Mouse (Mus musculus) NIH3T3 (cell line): ENCODE measurements around the gene Tcn2.
"Not testable (repeated sequence)": the region's sequence is repeated elsewhere in the genome, so short reads cannot be mapped to it uniquely, and the experiment has no call there.

Experiments
- DNase-seq: peaks from one replicate; pipeline ENCODE4 v3.0.0-alpha.2; 2012; ENCODE audit warnings: low read depth

Gene Tcn2

DNA sequence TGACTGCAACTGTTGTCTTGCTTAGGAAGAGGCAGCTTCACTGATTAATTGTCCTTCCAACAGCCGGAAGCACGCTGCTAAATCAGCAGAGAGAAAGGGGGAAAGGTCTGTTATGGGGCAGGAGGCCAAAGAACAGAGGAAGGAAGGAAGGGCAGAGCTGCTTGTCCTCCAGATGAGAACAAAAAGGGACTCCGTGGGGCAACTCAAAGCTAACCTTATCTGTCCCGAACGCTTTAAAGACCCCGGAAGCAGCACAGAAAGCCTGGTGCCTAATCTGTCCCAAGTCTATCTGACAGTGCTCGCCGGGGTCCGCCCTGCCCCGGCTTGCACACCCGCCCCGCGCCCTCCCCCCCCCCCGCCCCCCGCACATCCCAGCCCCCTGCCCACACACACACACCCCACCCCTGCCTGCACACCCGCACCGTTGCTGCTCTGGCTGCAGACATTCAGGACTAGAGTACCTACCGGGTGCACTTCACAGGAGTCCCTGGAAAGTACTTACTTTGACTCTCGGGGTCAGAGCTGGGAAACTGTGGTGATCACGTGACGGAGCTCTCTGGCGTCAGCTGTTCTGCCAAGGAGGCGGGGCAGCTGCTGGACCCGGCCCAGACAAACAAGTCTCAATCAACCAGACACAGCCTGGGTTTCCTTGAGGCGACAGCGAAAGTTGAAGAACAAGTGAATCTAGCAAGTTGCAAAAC, at the start of gene Tcn2:
Tcn2 (minus strand) TSS at position 649 of the 701 bp plus-strand sequence.
- DNase-seq: peak; percentile 84

DNA sequence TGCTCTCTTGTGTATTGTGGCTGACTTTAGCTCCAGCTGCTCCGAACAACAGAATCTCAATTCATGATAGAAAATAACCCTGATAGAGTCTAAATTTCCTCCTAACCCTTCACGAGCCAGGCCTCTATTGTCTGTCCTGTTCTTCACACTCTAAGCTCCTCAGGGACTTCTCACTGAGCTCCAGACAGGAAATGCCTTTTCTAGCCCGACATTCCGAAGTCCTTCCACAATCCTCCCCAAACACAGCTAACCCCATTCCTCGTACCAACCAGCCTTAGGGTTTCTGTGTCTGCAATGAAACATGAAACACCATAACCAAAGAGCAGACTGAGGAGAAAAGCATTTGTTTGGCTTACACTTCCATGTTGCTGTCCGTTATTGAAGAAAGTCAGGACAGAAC, 49.6 kb upstream of the Tcn2 start:
- no peak for DNase-seq

DNA sequence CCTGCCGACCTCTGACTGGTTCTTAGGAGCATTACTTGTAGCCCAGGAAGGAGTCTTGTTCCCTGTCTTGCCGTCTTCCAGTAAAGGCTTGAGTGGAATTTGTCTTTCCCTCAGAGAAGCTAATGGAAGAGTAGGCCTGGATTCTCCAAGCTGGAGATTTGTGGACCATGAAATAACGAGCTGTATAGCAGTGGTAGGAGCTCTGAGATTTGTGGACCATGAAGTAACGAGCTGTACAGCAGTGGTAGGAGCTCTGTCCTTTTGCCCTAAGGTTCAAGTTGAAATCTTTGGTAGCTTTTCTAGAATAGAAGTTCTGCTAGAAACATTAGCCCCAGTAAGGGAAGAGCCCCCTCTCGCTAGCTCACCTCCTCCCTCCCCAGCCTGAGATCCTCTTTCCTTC, 46.5 kb upstream of the Tcn2 start:
- no peak for DNase-seq

DNA sequence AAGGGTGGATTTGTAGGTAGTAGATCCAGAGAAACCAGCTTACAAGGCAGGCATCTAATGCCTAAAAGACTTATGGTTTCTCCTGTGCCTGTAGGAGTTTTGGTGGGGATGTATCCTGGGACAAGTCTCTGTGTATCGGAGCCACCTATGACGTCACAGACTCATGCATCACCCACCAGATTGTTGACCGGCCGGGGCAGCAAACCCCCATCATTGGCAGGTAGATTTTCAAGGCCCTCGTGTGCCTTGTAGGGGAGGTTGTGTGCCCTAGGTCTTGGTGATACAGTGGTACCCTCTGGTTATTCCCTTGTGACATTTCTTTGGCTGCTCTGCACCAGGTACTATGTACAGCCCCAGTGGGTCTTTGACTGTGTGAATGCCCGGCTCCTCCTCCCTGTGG, 44.7 kb upstream of the Tcn2 start, which contains the start of gene 4930556J24Rik:
4930556J24Rik (minus strand) TSS at position 101 of the 400 bp plus-strand sequence.
- no peak for DNase-seq

DNA sequence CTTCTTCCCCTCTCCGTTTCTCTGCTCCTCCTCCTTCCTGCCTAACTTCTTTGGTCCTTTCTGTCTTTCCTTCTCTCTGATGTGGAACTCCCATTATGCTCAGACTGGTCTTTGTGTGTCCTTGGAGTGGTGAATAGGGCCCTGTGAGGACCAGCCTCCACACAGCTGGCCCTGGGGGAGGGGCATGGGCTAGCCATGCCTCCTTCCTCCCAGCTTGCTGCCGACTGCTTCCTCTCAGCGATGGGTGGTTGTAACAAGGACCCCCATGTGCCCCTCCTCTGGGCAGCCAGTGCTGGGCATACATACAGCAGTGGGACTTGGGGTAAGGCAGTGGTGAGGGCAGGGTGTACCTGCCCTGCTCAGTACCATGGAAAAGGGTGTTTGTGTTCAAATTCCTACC, 42.4 kb upstream of the Tcn2 start:
- DNase-seq: no peak

DNA sequence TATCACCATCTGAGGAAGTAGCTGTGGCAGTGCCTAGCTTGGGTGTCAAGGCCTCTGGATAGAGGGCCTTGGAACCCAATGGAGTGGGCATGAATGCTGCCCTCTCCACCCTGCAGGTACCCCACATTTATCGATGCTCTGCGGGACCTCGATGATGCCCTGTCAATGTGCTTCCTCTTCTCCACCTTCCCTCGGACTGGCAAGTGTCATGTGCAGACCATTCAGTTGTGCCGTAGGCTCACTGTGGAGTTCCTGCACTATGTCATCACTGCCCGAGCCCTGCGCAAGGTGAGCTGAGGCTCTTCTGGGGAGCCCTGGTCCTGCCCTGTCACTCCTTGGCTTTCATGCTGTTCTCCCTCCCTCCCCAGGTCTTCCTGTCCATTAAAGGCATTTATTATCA, 41.1 kb upstream of the Tcn2 start:
- no peak for DNase-seq

DNA sequence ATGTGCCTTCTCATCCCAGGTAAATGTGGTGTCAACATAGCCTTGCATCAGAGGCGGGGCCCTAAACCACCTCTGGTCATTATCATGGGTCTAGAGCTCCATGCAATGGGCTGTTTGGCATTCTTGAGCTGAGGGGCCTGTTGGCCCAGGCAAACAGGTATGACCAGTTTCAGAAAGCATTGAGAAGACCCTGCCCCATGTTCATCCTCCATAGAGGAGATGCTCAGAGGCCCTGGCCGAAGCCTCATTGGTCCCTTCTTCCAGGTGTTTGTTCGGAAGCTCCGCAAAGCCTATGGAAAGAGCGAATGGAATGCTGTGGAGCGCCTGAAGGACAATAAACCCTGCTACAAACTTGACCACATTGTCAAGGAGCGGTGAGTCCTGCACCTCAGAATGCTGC, 38.4 kb upstream of the Tcn2 start:
- no peak for DNase-seq

DNA sequence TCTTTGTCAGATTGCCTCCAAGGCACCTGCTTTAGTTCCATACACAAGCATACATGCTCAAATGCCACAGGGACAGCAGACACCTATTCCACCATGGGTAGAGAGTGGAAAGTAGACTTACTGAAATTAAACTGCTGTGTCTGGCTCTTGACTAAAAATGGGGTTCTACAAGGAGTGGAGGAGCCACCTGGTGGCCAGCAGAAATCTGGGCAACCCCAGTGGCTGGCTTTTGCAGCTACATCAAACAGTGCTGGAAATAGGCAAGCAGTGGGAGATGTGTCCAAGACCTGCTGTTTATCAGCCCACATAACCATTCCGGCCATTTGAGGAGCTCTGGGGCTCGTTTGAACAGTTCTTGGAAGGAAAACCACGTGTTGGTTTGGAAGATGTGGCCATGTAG, 37.9 kb upstream of the Tcn2 start:
- DNase-seq: peak; percentile 55

DNA sequence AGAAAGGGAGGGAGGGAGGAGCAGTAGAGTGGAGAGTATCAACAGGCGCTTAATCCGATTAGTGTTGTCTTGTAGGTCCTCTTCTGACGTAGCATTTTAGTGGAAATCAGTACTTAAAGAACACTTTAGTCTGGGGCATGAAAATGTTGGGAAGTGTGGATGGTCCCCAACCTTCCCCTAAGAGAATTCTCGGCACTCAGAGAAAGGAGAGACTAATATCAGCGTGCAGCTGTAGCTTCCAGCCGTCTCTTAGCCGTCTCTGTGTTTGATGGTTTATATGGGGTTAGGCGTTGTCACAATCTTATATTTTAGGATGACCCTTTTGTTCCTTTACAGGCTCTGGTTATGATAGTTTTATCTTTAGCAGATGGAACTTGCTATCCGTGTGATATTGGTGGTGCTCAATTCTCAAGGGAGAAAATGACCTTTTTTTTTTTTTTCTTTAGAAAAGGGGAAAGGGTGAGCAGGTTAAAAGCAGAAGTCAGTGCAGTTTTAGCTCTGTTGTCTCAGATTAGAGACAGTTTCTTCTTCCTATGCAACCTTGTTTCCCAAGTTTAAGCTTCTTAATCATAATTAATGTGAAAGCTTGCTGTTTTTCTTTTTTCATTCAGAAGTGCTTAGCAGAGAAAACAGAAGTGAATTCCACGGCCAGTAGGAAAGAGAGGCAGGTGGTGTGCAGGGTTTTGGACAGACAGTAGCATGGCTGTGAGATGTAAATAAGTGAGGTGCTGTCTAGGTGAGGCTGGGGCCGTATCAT, 32.6 kb upstream of the Tcn2 start:
- DNase-seq: no peak

DNA sequence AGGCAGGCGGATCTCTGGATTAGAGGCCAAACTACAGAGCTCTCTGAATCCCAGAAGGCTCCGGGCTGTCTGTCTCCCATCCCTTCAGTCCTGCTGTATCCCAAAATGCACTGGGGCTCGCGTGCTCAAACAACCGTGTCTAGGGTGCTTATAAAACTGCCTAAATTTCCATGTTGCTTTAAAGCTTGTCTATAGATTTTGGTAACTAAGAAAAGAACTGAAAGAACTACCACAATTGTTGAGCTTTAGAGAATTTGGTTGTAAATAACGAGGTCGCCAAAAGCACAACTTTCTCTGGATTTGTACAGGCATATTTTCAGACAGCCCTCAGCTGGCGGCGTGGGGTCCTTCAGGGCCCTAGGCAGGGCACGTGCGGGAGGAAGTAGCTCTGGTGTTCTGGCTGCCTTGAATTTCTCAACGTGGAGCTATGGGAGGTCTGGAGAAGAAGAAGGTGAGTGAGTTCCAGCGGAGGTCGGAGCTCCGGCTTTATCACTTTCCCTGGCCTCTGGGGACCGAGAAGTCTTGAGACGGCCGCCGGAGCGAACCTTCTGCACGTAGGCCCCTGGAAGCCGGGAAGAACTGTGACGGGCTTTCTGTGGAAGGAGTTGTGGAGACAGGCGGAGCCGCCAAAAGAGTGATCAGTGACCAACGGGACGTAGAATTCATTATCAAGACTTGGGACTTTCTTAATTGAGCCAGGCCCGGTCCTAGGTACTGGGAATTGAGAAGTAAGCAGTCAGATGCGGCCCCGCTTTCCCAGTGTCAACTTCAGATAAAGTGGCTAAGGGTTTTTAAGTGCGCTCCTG, 31.9 kb upstream of the Tcn2 start, which contains the start of gene Pes1:
Pes1 (plus strand) TSS at position 366 of the 806 bp plus-strand sequence.
- DNase-seq: peak; percentile 89

DNA sequence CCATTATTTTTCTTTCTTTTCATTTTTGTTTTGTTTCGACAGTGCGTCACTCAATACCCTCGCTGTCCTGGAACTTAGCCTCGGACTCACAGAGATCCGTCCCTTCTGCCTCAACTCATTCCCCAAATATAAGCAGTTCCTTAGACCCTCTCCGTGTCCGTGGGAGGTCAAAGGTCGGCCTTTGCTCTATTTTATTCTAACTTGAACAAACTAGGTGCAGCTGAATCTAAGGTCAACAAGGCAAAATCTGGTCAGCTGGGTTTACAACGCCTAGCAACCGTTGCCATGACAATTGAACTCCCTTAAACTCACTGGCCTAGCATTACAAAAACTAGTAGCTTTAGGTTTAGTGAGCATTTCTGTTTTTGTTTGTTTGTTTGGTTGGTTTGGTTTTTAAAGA, 31.2 kb upstream of the Tcn2 start:
- DNase-seq: no peak

DNA sequence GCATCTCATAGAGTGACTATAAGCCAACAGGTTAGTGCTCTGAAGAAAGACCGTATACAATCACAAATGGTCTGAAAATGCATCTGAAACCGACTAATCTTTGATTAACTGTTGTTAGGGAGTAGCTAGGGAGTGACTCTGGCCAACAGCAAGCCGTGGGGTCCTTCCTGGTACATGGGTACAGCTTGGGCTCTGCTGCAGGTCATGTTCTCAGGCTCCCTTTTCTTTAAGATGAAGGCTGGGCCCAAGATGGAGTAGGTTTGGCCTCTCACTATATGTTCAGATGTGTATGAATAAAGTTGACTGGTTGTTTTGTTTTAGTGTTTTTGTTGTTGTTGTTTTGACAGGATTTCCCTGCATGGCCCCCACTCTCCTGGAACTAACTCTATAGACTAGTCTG, 29.8 kb upstream of the Tcn2 start:
- DNase-seq: no peak

DNA sequence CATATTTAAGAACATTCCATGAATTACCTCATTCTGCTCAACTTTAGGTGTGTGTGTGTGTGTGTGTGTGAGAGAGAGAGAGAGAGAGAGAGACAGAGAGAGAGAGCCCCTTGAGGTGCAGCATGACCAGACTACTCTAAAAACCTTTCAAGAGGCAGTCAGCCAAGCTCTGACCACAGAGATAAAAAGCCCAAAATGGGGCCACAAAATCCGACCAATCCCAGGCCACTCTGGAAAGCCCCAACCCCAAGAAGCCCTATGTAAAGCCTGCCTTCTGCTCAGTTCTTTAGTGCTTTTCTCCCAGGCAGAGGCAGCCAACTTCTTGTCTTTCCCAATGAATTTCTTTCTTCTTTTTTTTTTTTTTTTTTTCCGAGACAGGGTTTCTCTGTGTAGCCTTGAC, 28.9 kb upstream of the Tcn2 start:
- peak; percentile 51 for DNase-seq

DNA sequence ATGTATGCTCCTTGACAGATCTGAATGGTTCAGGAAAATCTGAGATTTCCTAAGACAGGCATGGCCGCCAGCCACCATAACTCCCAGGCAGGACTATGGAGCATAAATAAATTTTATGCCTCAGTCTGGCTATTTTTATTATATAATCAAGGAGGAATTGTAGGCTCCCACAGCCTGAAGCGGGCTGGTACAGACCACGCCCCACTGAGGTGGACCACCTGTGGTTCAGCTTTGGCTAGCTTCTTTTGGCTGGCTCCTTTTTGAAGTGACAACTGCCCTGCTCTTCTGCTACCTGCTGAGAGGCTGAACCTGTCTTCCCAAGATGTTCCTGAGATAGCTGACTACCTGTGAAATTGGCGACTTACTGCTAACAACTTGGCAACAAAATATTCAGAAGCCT, 23.4 kb upstream of the Tcn2 start:
- DNase-seq: not testable (repeated sequence)

DNA sequence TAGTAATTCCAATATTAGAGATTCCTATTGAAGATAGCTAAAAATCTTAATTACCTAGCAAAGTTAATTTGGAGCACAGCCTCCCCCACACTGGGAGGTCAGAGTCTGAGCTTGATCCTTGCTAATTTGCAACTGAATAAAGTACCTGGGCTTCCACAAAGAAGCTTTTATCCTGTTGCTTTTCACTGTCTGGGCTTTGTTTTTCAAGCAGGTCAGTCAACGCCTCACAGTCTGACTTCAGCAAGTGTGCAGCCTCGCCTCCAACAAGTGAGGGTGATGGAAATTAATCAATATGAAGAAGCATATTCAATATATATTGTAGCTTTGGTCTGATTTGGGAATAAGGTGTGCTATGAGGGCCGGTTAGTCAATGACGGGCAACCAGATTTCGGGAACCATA, 22.9 kb upstream of the Tcn2 start:
- DNase-seq: not testable (repeated sequence)

DNA sequence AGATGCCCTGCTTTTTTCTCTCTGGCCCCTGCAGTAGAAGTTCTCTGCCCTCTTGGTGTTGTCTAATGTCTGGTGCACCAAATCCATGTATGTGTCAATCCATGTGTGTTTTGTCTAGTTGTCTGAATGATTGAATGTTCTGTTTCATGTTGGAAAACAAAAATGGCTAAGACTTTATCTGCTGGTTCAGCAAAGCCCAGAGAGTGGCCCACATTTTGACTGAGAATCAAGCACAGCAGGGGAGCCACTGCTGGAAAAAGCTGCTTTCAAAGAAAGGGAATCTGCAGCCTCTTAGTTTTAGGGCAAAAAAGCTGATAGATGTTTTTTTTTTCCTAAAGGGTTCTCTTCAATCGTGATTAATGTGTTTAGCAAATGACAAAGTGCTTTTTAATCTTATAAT, 14.4 kb upstream of the Tcn2 start:
- no peak for DNase-seq

DNA sequence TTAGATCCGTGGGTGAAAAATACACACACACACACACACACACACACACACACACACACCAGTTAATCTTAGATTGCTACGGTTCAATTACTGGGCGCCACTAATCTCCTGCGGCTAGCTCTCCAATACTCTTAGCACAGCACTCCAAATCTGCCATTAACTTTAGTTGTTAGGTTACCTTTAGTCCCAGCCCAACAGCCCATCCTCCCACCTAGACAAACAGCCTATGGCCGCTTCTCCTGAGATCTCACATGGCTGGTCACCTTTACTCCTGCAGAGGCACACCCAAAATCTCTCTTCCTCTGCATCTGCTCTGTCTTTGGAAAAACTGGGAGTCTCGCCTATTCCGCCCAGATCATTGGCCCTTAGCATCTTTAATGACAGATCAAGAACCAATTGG, 9.4 kb upstream of the Tcn2 start:
- no peak for DNase-seq

DNA sequence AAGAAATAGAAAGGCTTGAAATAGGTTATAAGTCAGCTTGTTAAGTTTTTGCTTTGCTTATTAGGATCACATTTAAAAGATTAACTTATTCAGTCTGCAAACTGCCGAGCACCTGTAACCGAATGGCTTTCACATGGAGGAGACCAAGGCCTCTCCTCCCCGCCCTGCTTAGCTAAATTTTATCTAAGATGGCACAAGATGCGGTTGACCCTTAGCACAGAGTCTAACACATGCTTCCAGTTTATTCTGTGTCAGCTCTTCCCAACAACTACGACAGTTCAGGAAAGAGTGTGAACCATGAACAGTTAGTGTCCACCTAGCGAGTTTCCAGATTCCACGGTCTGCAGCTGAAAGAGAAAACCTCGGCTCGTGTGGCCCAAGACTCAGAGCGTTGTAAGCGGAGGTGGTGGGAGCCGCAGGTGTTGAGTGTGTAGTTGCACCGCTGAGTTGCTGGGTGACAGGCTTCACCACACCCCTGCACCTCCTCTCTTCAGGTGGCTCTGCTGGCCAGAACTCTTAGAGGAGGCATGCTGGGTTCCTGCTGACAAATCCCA, 5.4 kb upstream of the Tcn2 start:
- no peak for DNase-seq

DNA sequence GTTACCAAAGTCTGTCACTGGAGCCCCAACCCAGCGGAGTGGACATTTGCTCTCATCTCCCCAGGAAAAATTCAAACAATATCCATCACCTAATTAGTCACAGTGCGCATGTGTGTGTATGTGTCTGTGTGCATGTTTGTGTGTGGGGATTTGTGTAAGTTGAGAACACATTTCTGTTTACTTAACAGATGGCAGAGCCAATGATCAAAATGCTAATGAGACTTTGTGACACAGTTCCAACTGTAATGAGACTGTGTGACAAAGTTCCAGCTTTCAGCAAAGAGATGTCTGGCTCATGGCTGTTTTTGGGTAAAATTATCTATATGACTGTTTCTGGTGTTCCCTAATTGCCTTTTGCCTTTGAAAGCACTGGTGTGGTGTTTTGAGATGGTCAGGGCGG, 4.4 kb upstream of the Tcn2 start:
- DNase-seq: no peak

DNA sequence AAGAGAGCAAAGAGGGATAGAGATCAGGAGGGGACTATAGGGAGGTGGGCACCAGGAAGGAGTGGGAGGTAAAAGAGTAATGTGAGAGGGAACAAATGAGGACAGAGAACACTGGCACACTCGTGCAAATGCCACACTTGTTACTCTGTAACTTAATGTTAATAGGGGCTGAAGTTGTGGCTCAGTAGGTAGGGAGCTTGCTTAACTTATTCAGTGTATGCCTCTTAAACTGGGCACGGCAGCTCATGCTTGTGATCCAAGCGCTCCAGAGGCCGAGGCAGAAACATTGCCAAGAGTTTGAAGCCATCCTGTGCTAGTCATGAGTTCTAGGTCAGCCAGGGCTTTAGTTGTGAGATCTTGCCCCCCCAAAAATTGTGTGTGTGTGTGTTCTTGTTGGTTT, 3.2 kb upstream of the Tcn2 start:
- no peak for DNase-seq

DNA sequence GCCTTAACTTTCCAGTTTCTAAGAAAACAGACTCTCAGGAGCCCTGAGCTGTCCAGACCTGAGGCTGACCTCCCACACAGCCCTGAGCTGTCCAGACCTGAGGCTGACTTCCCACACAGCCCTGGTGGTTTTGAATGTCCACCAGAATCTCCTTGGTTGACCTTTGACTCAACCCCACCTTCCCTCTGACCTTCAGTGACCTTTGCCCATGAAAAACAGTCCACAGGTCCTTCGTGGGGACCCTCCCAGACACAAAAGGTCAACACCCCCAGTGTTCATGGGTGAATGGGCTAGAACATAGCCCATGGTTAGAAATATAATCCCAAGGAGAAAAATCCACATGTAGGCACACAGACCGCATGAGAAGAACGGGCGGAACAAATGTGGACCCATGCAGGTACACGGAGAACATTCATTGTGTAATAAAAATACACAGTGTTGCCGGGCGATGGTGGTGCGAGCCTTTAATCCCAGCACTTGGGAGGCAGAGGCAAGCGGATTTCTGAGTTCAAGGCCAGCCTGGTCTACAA, 1.9 kb upstream of the Tcn2 start:
- DNase-seq: no peak

DNA sequence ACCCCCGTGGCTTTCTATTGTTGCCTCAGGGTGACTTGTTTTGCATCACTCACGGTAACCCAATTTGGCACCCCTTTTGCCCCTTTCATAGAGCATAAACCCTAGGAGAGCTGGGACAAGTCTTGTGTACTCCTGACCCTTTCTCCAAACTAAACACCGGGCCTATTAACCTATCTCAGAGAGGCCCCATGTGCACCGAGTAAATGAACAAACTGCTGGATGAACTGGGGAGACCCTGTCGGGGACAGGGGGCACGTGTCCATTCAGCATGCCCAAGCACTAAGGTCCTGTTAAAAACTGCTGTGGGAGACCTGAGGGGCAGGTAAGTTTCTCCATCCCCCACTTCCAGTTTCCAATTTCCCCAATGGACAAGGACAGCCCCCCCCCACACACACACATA, 1.0 kb downstream of the Tcn2 start:
- DNase-seq: no peak
